Mouse (Mus musculus) kidney, adult 8-10 months (tissue): ENCODE results near the gene Adamts4.
A peak's percentile ranks its signal among the peaks of the same experiment; 100 is the strongest.

Experiments
- DNase-seq, 2 experiments: peaks; one replicate each; pipeline ENCODE4 v3.0.0; 2022

The Adamts4 gene

GRCm38 (mm10) chr1:171232348-171232747, 17.9 kb upstream of the Adamts4 start:
- no peak for DNase-seq

- DNase-seq: no peak
Measured at GRCm38 (mm10) chr1:171232800-171233730, 17.2 kb upstream of the Adamts4 start.

- DNase-seq: no peak
Measured at GRCm38 (mm10) chr1:171234126-171234525, 16.1 kb upstream of the Adamts4 start, which contains the start of gene Fcer1g. Gene Fcer1g (minus strand): TSS chr1:171234365.

GRCm38 (mm10) chr1:171234538-171234937, 15.7 kb upstream of the Adamts4 start:
- DNase-seq: no peak

GRCm38 (mm10) chr1:171235791-171236190, 14.4 kb upstream of the Adamts4 start:
- DNase-seq: no peak

GRCm38 (mm10) chr1:171237438-171237837, 12.8 kb upstream of the Adamts4 start:
- DNase-seq: no peak

GRCm38 (mm10) chr1:171238463-171238862, 11.8 kb upstream of the Adamts4 start:
- peak in 1 of 2 experiments; percentile 69 for DNase-seq

- peak in 1 of 2 experiments; percentile 40 for DNase-seq
Measured at GRCm38 (mm10) chr1:171239992-171240744, 10.1 kb upstream of the Adamts4 start.

- DNase-seq: no peak
Measured at GRCm38 (mm10) chr1:171240911-171241310, 9.3 kb upstream of the Adamts4 start.

- peak in 1 of 2 experiments; percentile 43 for DNase-seq
Measured at GRCm38 (mm10) chr1:171241952-171242351, 8.3 kb upstream of the Adamts4 start.

GRCm38 (mm10) chr1:171245353-171245752, 4.9 kb upstream of the Adamts4 start:
- no peak for DNase-seq

GRCm38 (mm10) chr1:171246709-171247452, 3.3 kb upstream of the Adamts4 start:
- peak; percentile 97 to 98 for DNase-seq

- DNase-seq: no peak
Measured at GRCm38 (mm10) chr1:171247453-171247841, 2.8 kb upstream of the Adamts4 start.

- DNase-seq: no peak
Measured at GRCm38 (mm10) chr1:171247916-171248315, 2.3 kb upstream of the Adamts4 start.

- no peak for DNase-seq
Measured at GRCm38 (mm10) chr1:171248386-171249226, 1.6 kb upstream of the Adamts4 start.

GRCm38 (mm10) chr1:171250680-171251593, 716 bp downstream of the Adamts4 start, which contains the start of gene Ndufs2:
Gene Ndufs2 (minus strand): TSS chr1:171251388.
- DNase-seq: no peak

- no peak for DNase-seq
Measured at GRCm38 (mm10) chr1:171251594-171252324, 1.5 kb downstream of the Adamts4 start.

GRCm38 (mm10) chr1:171252415-171252814, 2.2 kb downstream of the Adamts4 start:
- DNase-seq: no peak

GRCm38 (mm10) chr1:171256095-171256818, 6.0 kb downstream of the Adamts4 start:
- DNase-seq: peak; percentile 57 to 76
